ENCODE assay signal across 7 mouse cellular contexts in genomic region chr2:127247592-127248333, GRCm38 (mm10). TPM values are rescaled to one million over a fixed set of nuclear protein-coding genes. Genes with fewer than 3 reads are reported as not detected.
DNase-seq lines count a peak whose midpoint lies in the region; ATAC-seq lines count a peak whose summit lies in the region.

TSS of gene Ciao1 (minus strand) at chr2:127247816.
TSS of gene Tmem127 (plus strand) at chr2:127247908.

- H3K36me3 ChIP-seq in intestine, embryonic 15.5 days: peaks cover 17% of the 10 kb centered on the region
- peaks cover 48% of the 10 kb centered on the region for H3K36me3 ChIP-seq in midbrain, embryonic 10.5 days

- peak; percentile 99 for ATAC-seq in intestine, embryonic 15.5 days

- H3K4me3 ChIP-seq in intestine, embryonic 15.5 days (replicated peaks): peak within 1 kb of the TSS; percentile 90
- H3K4me3 ChIP-seq in midbrain, embryonic 10.5 days: peak within 1 kb of the TSS; percentile 98

- H3K27me3 ChIP-seq in intestine, embryonic 15.5 days (replicated peaks): no peaks in the 10 kb centered on the region
- no peaks in the 10 kb centered on the region for H3K27me3 ChIP-seq in midbrain, embryonic 10.5 days (ENCODE audit: low read depth, poor library complexity, severe bottlenecking)

- peak; percentile 98 for DNase-seq in adrenal gland, adult 2 months
- peak; percentile 100 for DNase-seq in embryo, embryonic 11.5 days (ENCODE audit: low read depth, low spot score)
- DNase-seq in gastrocnemius, postnatal 36 days: peak; percentile 92 to 97
- DNase-seq in left cerebral cortex, postnatal 25 days (ENCODE audit: low spot score in 2 of 2): peak; percentile 98 to 99
- DNase-seq in midbrain, embryonic 10.5 days (ENCODE audit: low spot score): peak; percentile 99
- DNase-seq in right cerebral cortex, postnatal 4 days: peak; percentile 97

- H3K4me2 ChIP-seq in intestine, embryonic 15.5 days (replicated peaks): peak within 1 kb of the TSS; percentile 98

- peaks cover 18% of the 10 kb centered on the region; the same call in 1 of the 2 replicates for H3K4me1 ChIP-seq in intestine, embryonic 15.5 days (replicated peaks)
- peaks cover 27% of the 10 kb centered on the region for H3K4me1 ChIP-seq in midbrain, embryonic 10.5 days

- H3K9ac ChIP-seq in intestine, embryonic 15.5 days: peak within 1 kb of the TSS; percentile 88

- intact Hi-C loops in gastrocnemius, postnatal 36 days (cut with DNase I): loop anchor here (2.0 to 5.0 kb wide), 2 partner anchors 23 to 95 kb away; partner anchors contain the start of gene Stard7
- intact Hi-C loops in left cerebral cortex, postnatal 25 days (cut with DNase I): loop anchor here (1.0 kb wide), 1 partner anchor 23 kb away; the partner anchor contains the start of gene Stard7

- H3K9me3 ChIP-seq in intestine, embryonic 15.5 days: no peaks in the 10 kb centered on the region
- H3K9me3 ChIP-seq in midbrain, embryonic 10.5 days (replicated peaks): no peaks in the 10 kb centered on the region

- peak within 1 kb of the TSS; percentile 57 for H3K27ac ChIP-seq in intestine, embryonic 15.5 days
- peak within 1 kb of the TSS; percentile 85 for H3K27ac ChIP-seq in midbrain, embryonic 10.5 days (replicated peaks)

- under 1% methylated on average over 53 of the region's 53 CpGs for WGBS in intestine, embryonic 15.5 days
- under 1% methylated on average over 53 of the region's 53 CpGs for WGBS in midbrain, embryonic 10.5 days

RNA-seq across cellular contexts. Expression of gene Ciao1, which starts in this region (rescaled TPM):
- 100 to 1,000 TPM in 1 of 2 experiments, 10 to 100 TPM in 1; 82.1 to 127 TPM for total RNA-seq in adrenal gland, adult 2 months (2021)
- 42.7 and 59.3 TPM in 2 replicates for polyA plus RNA-seq in adrenal gland, adult 2 months (2012; rRNA removed)
- total RNA-seq in gastrocnemius, postnatal 36 days (2021): 10 to 100 TPM; 48.6 to 51.0 TPM
- 60.2 and 60.9 TPM in 2 replicates for polyA plus RNA-seq in intestine, embryonic 15.5 days (2015; fragmentation: Nextera tagmentation; extraction: Ambion mirVana)
- 10 to 100 TPM; 78.5 to 90.5 TPM for total RNA-seq in left cerebral cortex, postnatal 25 days (2021)
- 46.3 and 56.2 TPM in 2 replicates for polyA plus RNA-seq in midbrain, embryonic 10.5 days (2016; fragmentation: Nextera tagmentation; extraction: Ambion mirVana)

RNA-seq across cellular contexts. Expression of gene Tmem127, which starts in this region (rescaled TPM):
- 10 to 100 TPM; 84.1 to 87.6 TPM for total RNA-seq in adrenal gland, adult 2 months (2021)
- polyA plus RNA-seq in adrenal gland, adult 2 months (2012; rRNA removed): 131 and 150 TPM in 2 replicates
- 10 to 100 TPM; 21.0 TPM for total RNA-seq in gastrocnemius, postnatal 36 days (2021)
- polyA plus RNA-seq in intestine, embryonic 15.5 days (2015; fragmentation: Nextera tagmentation; extraction: Ambion mirVana): 28.3 and 28.5 TPM in 2 replicates
- total RNA-seq in left cerebral cortex, postnatal 25 days (2021): 10 to 100 TPM; 83.9 to 85.8 TPM
- 25.6 and 30.1 TPM in 2 replicates for polyA plus RNA-seq in midbrain, embryonic 10.5 days (2016; fragmentation: Nextera tagmentation; extraction: Ambion mirVana)

Comparison
In these comparisons a context has a peak if more than half of its experiments do, and no peak if none do; other contexts are left out.
1. Peak in every context shown above with its lines: DNase-seq, ATAC-seq, H3K4me3 ChIP-seq and H3K27ac ChIP-seq.